Mouse (Mus musculus): ENCODE data around the gene Hsd17b3. TPM values are rescaled to one million over a fixed set of nuclear protein-coding genes. Genes with fewer than 3 reads are reported as not detected.
A peak's percentile ranks its signal among the peaks of the same experiment; 100 is the strongest.

Hsd17b3 gene
- total and polyA plus RNA-seq, 3 experiments = not detected

DNA sequence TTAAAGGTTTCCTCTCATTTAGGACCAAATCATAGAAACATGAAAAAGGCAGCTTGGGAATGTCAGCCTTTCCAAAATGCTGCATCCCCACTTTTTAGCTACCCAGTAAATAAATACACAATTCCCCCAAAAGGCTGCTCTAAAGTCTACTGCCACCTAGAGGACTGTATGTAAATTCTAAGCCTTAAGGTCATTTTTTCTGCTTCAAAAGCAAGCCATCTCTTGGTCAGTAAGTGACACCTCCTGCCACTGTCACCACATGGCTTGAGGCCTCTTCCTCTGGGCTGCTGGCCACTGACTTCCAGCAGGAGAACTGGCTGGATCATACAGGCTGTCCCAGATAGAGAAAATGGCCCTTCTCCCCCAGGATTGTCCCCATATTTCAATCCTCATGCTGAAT, 50.9 kb downstream of the Hsd17b3 start:
- intact Hi-C loops (cut with DNase I) = loop anchor here (5.0 to 10.0 kb wide), 4 partner anchors 136 to 673 kb away; no protein-coding TSS in a partner anchor
- Histone ChIP-seq H3K9ac (ENCODE audit: low read depth, low read length) (no peak overlapping the region), H3K4me3 (no peak overlapping the region), H3K4me1 (ENCODE audit: control insufficient read depth, insufficient read depth, low read length) (no peaks in the 10 kb centered on the region), H3K79me2 (replicated peaks; ENCODE audit: control insufficient read depth, insufficient read depth, low read length) (no peaks in the 10 kb centered on the region), H3K27me3 (ENCODE audit: control insufficient read depth, insufficient read depth, low read length) (no peaks in the 10 kb centered on the region), H3K27ac (no peak overlapping the region), H3K36me3 (ENCODE audit: control insufficient read depth, insufficient read depth, low read length) (no peaks in the 10 kb centered on the region)
- peak; percentile 70 for TF ChIP-seq CTCF (IDR thresholded peaks at IDR 0.05)
- no peak for TF ChIP-seq EP300 (IDR thresholded peaks at IDR 0.05; ENCODE audit: insufficient read depth, low read depth, low read length)
- TF ChIP-seq POLR2A (IDR thresholded peaks at IDR 0.05; ENCODE audit: insufficient read depth, low read depth, low read length) = no peak
- DNase-seq = no peak

DNA sequence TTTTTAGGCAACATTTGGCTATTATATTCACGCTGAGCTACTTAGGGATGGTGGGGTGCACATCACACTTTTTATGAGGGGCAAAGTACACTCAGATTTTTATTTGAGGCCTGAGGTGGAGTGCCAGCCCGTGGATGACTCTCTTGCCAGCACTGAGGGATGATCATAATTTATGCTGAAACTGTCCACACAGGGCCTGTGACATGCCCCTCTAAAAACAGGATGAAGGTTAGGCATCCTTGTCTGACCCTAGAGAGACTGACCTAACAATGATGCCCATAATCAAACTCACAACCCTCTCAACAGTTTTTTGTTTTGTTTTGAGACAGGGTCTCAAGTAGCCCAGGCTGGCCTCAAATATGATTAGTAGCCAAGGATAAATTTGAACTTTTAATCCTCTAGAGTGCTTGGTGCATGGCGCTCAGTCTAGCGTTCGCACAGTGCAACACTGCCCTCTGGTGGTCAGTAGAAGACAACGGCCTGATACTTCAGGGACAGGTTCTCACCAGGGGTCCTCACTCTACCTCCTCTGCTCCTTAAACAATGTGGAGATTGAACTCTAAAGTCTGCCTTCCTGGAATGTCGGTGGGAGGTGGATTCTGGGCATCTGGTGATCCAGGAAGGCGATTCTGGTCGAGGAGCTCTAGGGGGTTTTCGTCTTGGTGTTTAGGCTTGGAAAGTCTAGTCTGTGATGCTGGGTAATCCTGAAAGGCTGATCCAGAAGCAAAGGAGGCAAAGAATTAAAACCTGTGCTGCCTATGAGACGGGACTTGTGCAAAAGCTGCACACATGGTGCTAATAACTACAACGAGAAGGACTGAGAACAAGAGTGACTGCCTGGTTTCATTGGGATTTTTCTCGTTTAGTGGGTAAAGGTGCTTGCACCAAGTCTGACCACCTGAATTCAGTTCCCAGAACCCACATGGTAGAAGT, 52.7 kb downstream of the Hsd17b3 start:
- WGBS = 24% methylated on average over 13 of the region's 13 CpGs
- intact Hi-C loops (cut with DNase I) = loop anchor here (2.0 to 10.0 kb wide), 6 partner anchors 28 to 672 kb away; no protein-coding TSS in a partner anchor

DNA sequence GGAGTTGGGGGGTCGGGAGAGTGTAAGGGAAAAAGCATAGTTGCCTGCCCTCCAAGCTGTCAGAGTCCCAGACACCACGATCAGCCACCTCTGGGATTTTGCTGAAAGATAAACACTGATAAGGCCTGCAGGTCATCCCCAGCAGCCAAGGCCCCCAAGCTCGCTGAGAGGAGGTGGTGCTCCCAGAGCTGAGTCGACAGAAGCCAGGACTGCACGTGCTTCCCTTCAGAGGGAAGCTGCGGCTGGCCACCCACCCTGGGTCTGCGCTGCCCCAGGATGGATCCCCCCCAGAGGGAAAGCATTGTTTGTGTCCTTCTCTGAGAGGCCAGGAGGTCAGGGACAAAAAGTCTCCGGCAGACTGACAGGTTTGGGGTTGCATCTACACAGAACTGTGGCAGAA, 54.0 kb downstream of the Hsd17b3 start:
- H3K27me3 ChIP-seq (ENCODE audit: control insufficient read depth, insufficient read depth, low read length) = no peaks in the 10 kb centered on the region
- no peaks in the 10 kb centered on the region for H3K79me2 ChIP-seq (replicated peaks; ENCODE audit: control insufficient read depth, insufficient read depth, low read length)
- no peak for DNase-seq
- H3K27ac ChIP-seq = no peak overlapping the region
- no peaks in the 10 kb centered on the region for H3K36me3 ChIP-seq (ENCODE audit: control insufficient read depth, insufficient read depth, low read length)
- intact Hi-C loops (cut with DNase I) = loop anchor here (5.0 to 10.0 kb wide), 4 partner anchors 133 to 670 kb away; no protein-coding TSS in a partner anchor
- H3K9ac ChIP-seq (ENCODE audit: low read depth, low read length) = no peak overlapping the region
- H3K4me3 ChIP-seq = no peak overlapping the region
- no peak for TF ChIP-seq EP300 (IDR thresholded peaks at IDR 0.05; ENCODE audit: insufficient read depth, low read depth, low read length)
- 55% methylated on average over 8 of the region's 8 CpGs for WGBS
- H3K4me1 ChIP-seq (ENCODE audit: control insufficient read depth, insufficient read depth, low read length) = no peaks in the 10 kb centered on the region

More for the DNA sequence above, 52.7 kb downstream of the Hsd17b3 start:
- DNase-seq = peak; percentile 58 to 68
- peak; percentile 61; the same call in 1 of the 2 replicates for TF ChIP-seq EP300 (IDR thresholded peaks at IDR 0.05; ENCODE audit: insufficient read depth, low read depth, low read length)
- TF ChIP-seq CTCF (IDR thresholded peaks at IDR 0.05) = no peak; the same call in 1 of the 2 replicates
- H3K27ac ChIP-seq = no peak overlapping the region
- no peaks in the 10 kb centered on the region for H3K4me1 ChIP-seq (ENCODE audit: control insufficient read depth, insufficient read depth, low read length)
- no peaks in the 10 kb centered on the region for H3K79me2 ChIP-seq (replicated peaks; ENCODE audit: control insufficient read depth, insufficient read depth, low read length)
- H3K4me3 ChIP-seq = no peak overlapping the region
- H3K9ac ChIP-seq (ENCODE audit: low read depth, low read length) = no peak overlapping the region
- no peaks in the 10 kb centered on the region for H3K27me3 ChIP-seq (ENCODE audit: control insufficient read depth, insufficient read depth, low read length)
- H3K36me3 ChIP-seq (ENCODE audit: control insufficient read depth, insufficient read depth, low read length) = no peaks in the 10 kb centered on the region

DNA sequence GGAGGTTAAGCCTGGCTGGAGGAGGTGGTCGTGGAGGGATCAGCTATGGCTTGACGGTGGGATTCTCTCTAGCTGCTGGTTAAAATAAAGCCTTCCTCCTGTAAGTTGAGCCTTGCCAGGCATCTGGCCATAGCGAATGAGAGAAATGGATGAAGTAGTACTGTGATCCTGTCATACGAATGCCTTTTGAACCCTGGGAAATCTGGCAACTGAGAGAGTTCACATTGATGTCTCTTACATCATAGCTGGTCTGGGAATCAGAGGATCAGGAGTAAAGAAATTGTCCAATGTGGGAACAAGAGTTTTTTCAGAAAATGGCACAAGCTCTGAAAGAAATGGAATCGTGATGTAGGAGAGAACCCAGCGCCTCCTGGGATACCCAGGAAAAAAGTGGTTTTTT, 55.1 kb downstream of the Hsd17b3 start:
- intact Hi-C loops (cut with DNase I) = loop anchor here (10.0 kb wide), 2 partner anchors 519 to 669 kb away; no protein-coding TSS in a partner anchor
- Histone ChIP-seq H3K4me1 (ENCODE audit: control insufficient read depth, insufficient read depth, low read length) (no peaks in the 10 kb centered on the region), H3K27ac (no peak overlapping the region), H3K36me3 (ENCODE audit: control insufficient read depth, insufficient read depth, low read length) (no peaks in the 10 kb centered on the region), H3K4me3 (no peak overlapping the region), H3K9ac (ENCODE audit: low read depth, low read length) (no peak overlapping the region), H3K79me2 (replicated peaks; ENCODE audit: control insufficient read depth, insufficient read depth, low read length) (no peaks in the 10 kb centered on the region), H3K27me3 (ENCODE audit: control insufficient read depth, insufficient read depth, low read length) (no peaks in the 10 kb centered on the region)
- no peak for DNase-seq
- TF ChIP-seq CTCF (IDR thresholded peaks at IDR 0.05) (no peak), EP300 (IDR thresholded peaks at IDR 0.05; ENCODE audit: insufficient read depth, low read depth, low read length) (no peak), POLR2A (IDR thresholded peaks at IDR 0.05; ENCODE audit: insufficient read depth, low read depth, low read length) (no peak)
- 86% methylated on average over 6 of the region's 6 CpGs for WGBS

DNA sequence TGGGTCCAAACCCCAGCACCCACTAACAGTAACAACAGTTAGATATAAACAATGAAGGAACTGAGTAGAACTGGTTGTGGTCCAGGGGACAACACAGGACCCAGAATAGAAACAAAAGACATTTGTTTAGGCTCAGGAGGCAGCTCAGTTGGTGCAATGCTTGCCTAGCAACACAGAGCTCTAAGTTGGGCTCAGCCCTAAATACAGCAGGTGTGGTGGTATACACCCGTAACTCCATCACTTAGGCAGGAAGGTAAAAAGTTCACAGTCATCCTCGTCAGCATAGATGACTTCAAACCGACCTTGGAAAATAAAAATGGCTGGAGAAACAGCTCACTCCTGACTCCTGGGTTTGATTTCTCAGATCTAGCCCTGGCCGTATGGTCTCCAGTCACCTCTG, 55.8 kb downstream of the Hsd17b3 start:
- 76% methylated on average over 4 of the region's 4 CpGs for WGBS
- no peaks in the 10 kb centered on the region for H3K27me3 ChIP-seq (ENCODE audit: control insufficient read depth, insufficient read depth, low read length)
- intact Hi-C loops (cut with DNase I) = loop anchor here (10.0 kb wide), 2 partner anchors 518 to 668 kb away; no protein-coding TSS in a partner anchor

GRCm38 (mm10) chr13:64031254-64031653, 57.8 kb downstream of the Hsd17b3 start:
- DNase-seq = no peak
- intact Hi-C loops (cut with DNase I) = loop anchor here (10.0 kb wide), 2 partner anchors 516 to 666 kb away; no protein-coding TSS in a partner anchor
- Histone ChIP-seq H3K4me3 (no peak overlapping the region), H3K27me3 (ENCODE audit: control insufficient read depth, insufficient read depth, low read length) (no peaks in the 10 kb centered on the region), H3K27ac (no peak overlapping the region), H3K36me3 (ENCODE audit: control insufficient read depth, insufficient read depth, low read length) (no peaks in the 10 kb centered on the region), H3K4me1 (ENCODE audit: control insufficient read depth, insufficient read depth, low read length) (no peaks in the 10 kb centered on the region), H3K79me2 (replicated peaks; ENCODE audit: control insufficient read depth, insufficient read depth, low read length) (no peaks in the 10 kb centered on the region), H3K9ac (ENCODE audit: low read depth, low read length) (no peak overlapping the region)
- WGBS = 79% methylated on average over 4 of the region's 4 CpGs
- TF ChIP-seq CTCF (IDR thresholded peaks at IDR 0.05) (no peak), EP300 (IDR thresholded peaks at IDR 0.05; ENCODE audit: insufficient read depth, low read depth, low read length) (no peak), POLR2A (IDR thresholded peaks at IDR 0.05; ENCODE audit: insufficient read depth, low read depth, low read length) (no peak)

More for the DNA sequence above, 55.8 kb downstream of the Hsd17b3 start:
- no peak for DNase-seq
- Histone ChIP-seq H3K4me3 (no peak overlapping the region), H3K9ac (ENCODE audit: low read depth, low read length) (no peak overlapping the region), H3K79me2 (replicated peaks; ENCODE audit: control insufficient read depth, insufficient read depth, low read length) (no peaks in the 10 kb centered on the region), H3K4me1 (ENCODE audit: control insufficient read depth, insufficient read depth, low read length) (no peaks in the 10 kb centered on the region), H3K36me3 (ENCODE audit: control insufficient read depth, insufficient read depth, low read length) (no peaks in the 10 kb centered on the region), H3K27ac (no peak overlapping the region)
- no peak for TF ChIP-seq POLR2A (IDR thresholded peaks at IDR 0.05; ENCODE audit: insufficient read depth, low read depth, low read length)
- TF ChIP-seq CTCF (IDR thresholded peaks at IDR 0.05) = no peak
- no peak for TF ChIP-seq EP300 (IDR thresholded peaks at IDR 0.05; ENCODE audit: insufficient read depth, low read depth, low read length)
